Mouse (Mus musculus) layer of hippocampus, postnatal 36 days (tissue): ENCODE results near the gene Mctp2. TPM values are rescaled to one million over a fixed set of nuclear protein-coding genes. Genes with fewer than 3 reads are reported as not detected.

Experiments
- DNase-seq, 2 experiments: peaks; one replicate each; pipeline ENCODE4 v3.0.0; 2022
- total RNA-seq, 2 experiments: library from RNA; stranded (reverse); gene quantifications; 2 replicates each; pipeline ENCODE4 v1.2.3; 2021

Mctp2 gene
- 1 to 10 TPM; 1.2 to 1.8 TPM for total RNA-seq

GRCm38 (mm10) chr7:72306382-72306841 lies at the start of gene Mctp2:
Gene Mctp2, minus strand, starts transcription at chr7:72306608.
- DNase-seq = no peak

DNA sequence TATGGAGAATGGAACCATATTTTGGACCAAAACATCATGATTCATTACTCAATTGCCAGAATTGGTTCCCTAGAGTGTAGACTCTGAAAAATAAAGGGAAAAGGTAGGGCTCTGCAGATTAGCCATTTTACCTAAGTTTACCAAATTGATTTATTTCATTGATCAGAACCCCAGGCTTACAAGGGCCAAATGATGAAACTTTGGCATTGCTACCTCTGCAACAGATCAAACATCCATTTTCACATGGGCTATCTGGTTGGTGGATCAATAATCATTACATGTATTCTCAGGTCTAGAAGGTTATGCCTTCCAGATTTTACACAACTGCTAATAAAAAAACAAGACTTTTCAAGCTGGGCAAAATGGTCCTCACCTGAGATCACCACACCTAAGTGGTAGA lies 39.5 kb upstream of the Mctp2 start:
- DNase-seq = no peak

- DNase-seq = no peak
Observed at GRCm38 (mm10) chr7:72343751-72344150, 37.3 kb upstream of the Mctp2 start.

DNA sequence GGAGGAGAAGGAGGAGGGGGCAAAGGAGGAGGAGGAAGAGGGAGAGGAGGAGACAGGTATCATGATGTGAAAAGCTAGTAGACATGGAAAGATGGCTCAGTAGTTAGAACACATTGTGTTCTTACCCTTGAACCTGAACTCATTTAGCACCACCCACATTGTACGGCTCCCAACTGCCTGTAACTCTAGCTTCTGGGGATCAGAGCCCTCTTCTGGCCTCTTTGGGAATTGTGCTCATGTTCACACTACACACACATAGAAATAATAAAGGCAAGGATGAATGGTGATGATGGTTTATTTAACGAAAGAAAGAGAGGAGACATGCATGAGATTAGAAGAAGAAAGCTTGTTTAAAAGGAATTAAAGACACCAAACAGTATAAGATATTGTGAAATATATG lies 36.4 kb upstream of the Mctp2 start:
- no peak for DNase-seq

- no peak for DNase-seq
Observed at GRCm38 (mm10) chr7:72325961-72326360, 19.6 kb upstream of the Mctp2 start.

DNA sequence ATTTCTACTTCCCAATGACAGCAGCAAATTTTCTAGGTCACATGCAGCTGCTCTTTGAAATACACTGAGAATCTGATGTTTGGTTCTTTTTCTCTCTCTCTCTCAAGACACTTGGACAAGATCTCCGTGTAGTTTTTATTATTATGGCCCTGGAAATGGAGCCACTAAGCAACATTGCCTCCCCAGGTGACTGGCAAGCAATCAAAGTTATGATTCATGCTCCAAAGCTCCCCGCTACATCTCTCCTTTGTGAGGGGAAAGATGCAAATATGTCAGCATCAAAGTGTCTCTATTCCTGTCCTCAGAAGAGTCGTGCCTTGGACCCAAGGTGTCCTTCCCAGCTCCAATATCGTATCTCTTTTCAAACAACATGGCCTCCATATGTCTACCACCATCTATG lies 14.5 kb upstream of the Mctp2 start:
- DNase-seq = no peak

DNA sequence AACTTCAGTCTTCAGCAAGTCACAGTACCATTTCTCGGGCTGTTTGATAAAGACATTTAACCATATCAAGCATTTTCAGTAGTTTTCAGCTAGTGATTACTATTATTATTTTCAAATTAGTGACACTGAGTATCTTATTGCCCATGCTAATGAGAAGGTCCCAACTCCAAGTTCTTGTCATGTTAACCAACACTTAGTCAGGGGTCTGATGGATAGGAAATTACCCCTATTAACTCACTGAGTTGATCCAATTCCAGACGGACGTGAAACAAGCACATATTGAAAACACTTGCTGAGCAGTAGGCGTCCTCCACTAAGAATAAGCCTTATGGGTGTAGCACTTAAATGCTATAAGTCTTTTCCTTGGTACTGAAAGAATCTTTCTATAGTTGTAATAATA lies 14.0 kb upstream of the Mctp2 start:
- DNase-seq = no peak

- no peak for DNase-seq
Observed at GRCm38 (mm10) chr7:72314395-72315060, 8.1 kb upstream of the Mctp2 start.

DNA sequence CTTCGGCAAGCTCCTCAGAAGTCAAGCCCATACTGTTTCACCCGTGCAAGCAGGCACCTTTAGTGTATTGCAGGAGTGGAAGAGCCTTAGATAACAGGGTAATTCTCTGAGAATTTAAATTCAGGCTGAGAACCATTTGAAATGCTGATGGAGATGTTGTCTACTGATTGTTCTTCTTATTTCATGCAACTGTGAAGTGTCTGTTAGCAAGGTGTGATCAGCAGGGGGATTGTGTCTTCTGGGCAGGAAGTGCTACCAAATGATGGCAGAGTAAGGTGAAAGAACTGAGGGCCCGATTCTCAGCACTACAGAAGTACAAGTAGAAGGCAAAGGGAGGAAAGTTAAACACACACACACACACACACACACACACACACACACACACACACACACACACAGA lies 7.5 kb upstream of the Mctp2 start:
- no peak for DNase-seq

DNA sequence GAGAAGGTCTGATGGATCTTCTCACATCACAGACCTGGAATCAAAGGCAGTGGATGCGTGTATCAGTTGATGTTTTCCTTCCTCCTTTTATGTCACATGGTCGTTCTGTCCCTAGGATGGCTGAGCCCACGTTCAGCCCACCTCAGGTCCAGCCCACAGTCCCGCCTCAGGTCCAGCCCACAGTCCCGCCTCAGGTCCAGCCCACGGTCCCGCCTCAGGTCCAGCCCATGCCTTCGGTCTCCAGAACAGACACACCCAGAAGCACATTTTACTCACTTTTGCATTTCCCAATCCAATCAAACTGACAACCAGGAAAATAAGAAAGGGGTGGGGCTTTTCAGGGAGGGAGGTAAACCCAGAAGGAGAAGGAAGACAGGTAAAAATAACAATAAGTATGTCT lies 5.2 kb upstream of the Mctp2 start:
- DNase-seq = no peak

DNA sequence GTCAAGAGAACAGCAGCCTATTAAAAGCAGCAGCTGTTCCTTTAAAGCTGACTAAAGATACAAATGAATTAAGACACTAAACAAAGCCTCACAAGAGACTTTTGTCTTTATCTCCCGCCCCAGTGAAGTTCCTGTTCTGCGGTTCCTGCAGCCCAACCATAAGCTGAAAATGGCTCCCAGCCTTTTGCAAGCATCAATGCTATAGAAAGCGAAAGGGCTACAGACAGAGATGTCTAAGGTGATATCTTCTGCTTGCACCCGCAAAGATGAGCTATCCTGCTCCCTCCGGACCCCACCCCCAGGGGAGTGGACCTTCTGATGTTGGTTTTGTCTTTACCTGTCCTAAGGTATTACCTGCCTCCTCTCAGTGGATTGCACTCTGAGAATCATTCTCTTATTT lies 1.7 kb upstream of the Mctp2 start:
- no peak for DNase-seq

GRCm38 (mm10) chr7:72306847-72307246 lies 439 bp upstream of the Mctp2 start:
- no peak for DNase-seq

DNA sequence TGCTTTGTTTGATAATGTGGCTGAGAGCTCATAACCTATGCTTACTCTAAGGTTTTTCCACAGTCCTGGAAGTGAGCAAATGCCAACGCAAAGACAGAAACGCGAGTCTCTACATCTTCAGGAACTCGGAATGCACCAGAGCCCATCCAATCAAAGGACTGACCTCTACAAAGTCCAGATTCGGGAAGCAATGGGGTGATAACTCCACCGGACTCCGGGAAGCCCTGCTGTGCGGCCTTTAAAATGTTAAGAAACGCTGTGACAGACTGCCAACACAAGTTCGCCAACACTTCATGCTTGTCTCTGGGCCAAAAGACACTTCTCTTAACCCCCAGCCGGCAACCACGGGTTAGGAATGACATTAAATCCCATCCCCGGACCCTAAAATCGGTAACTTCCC lies 437 bp downstream of the Mctp2 start:
- DNase-seq = no peak

GRCm38 (mm10) chr7:72301667-72302066 lies 4.7 kb downstream of the Mctp2 start:
- no peak for DNase-seq

DNA sequence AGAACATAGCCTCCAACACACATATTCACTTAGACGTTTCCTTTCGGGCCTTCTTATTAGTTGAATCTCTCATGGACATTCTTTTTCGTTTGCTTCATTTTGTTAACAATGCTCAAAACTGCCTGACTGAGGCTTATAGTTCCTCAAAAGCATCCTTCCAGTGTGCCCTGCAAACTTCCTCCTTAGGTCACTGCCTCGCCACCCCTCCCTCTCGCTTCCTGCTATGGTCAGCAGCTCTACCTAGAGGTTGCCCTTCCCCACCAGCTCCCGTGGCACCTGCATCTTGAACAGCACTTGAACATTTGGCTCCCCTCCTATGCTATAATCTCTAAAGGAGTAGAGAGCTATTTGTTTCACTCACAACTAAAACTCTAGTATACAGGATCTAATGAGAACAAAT lies 6.7 kb downstream of the Mctp2 start:
- no peak for DNase-seq

GRCm38 (mm10) chr7:72297013-72297412 lies 9.4 kb downstream of the Mctp2 start:
- DNase-seq = no peak

DNA sequence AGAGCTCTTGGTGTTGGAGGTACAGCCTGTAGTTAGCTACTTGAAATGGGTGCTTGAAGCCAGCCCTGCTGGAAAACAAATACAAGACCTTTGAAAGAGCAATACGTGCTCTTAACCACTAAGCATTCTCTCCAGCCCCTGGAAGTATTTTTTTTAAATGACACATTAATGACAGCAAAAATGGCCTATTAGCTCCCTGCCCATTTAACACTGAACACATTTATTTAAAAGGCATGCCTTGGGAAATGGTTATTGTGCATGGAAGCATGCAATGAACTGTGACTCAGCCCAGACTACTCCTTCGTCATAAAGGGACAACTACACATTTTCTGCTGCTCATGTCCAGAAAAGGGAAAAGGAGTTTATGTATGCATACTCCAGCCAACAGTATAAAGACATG lies 10.2 kb downstream of the Mctp2 start:
- DNase-seq = no peak

GRCm38 (mm10) chr7:72294886-72295285 lies 11.5 kb downstream of the Mctp2 start:
- DNase-seq = no peak

DNA sequence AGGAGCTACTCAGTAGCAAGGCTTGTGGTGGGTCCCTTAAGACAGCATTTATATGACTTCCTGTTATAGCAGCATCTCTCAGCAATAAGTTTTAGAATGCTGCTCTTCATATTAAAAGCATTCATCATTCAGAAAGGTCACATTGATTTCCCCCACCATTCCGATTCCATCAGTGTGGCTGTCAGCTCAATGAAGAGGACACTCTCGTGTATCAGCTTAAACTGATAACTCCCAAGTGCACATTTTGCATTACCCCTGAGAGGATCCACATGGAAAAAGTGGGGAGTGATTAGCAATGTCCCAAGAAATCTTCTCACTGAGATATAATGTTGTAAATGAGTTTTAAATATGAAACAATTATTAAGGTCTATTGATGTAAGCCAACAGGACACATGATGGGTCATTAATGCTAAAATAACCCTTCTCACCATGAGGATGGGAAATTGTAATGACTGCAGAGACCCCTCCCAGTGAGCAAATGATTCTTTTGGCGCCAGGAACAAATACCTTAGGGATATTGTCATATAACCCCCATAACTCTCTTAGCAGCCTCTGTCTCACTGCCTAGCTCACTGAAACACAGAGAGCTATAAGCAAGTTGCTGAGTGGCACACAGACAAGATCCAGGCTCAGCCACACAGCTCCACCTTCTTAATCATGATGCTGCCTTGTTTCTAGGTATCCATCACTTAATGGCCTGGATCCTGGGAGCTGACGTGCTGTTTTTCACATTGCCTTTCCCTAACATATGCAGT lies 12.4 kb downstream of the Mctp2 start:
- DNase-seq = no peak

DNA sequence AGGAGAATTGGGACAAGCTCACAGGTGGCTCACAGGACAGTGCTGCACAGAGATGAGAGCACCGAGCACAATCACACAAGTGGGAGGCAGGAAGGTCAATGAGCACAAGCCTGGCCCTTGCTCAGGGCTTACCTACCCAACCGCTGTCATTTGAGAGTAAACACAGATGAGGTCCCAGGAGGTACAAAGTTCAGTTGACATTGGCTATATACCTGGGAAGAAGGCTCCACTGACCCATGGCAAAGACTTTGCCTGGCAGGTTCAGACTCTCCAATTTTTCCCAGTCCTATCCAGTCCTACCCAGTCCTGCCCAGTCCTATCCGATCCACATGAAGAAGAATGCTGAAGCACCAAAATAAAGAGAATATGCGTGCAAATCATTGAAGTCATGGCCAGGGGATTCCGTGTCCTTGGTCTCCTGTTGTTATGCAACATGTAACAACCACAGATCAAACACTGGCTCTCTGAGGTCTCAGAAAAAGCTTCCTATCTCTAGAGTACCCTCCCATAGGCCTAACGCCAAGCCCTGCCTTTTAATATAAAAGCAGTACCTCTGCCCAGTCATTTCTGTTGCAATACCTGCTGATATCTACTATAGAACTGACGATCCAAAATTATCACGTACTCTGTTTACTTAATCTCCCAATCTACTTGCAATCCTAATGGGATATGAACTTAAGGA lies 14.0 kb downstream of the Mctp2 start:
- DNase-seq = no peak

DNA sequence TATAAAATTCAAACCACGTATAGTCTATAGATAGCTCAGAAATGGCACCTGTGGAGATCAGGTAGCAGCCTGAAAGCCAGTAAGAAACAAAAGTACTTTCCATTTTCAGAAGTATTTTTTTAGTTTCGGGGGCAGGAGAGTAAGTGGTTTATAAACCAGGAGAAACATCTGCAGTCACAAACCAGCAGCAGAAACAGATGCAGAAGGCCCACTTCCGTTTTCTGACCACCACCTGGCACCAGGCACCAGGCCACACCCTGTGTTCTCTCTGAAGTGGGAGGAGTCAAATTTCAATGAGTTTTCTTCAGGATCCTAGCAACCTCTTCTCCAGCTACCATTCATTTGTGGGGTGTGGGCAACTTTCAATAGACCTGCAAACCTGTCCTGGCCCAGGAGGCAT lies 25.7 kb downstream of the Mctp2 start:
- DNase-seq = no peak

DNA sequence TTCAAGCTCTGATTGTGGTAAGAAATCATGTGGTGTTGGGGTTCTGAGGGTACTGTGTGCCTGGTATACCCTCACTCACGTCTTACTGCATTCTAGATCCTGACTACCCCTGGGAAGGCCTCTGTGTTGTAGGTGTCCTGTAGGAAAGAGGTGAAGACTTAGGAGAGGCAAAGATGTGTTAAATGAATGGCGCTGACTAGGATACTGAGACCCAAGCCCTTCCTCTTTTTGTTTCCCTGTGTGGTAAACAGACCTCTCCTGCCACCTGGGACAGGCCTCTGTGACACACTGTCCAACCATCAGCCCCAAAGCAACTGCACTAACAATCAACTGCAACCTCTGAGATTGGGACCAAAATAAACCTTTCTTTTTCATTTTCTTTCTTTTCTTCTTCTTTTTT lies 28.0 kb downstream of the Mctp2 start:
- no peak for DNase-seq

DNA sequence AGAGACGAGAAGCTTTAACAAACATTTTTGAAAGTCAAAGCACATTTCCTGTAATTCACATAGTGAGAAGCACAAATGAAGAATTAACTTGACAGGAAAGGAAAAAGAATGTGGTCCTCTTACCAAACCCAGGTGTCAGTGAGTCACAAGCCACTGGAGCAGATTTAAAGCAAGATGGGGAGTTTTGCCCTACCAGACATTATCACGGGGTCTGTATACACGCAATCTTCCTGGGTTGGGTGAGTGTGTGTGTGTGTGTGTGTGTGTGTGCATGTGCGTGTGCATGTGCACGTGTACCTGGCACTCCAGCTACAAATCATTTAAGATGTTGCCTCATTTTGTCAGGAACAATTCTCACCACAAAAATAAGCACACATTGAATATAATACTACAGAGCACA lies 30.9 kb downstream of the Mctp2 start:
- DNase-seq = no peak

DNA sequence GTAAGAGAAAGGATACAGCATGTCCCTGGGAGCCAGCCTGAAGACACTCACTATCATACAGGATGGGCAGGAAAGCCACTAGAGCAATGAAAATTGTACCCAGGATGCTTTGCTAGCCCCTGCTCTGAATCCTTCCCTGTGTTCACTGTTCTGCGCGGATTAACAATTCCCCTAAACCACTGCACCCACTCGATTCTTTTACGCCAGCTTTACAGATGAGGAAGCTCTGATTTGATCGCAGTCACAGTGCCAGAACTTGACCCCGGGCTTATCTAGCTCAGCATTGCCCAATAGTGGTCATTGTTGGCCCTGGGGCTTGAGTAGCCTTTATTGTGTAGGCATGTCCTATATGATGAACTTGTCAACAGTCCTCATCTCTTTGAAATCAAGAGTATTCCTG lies 34.9 kb downstream of the Mctp2 start:
- no peak for DNase-seq
